Mouse (Mus musculus): Measurements from ENCODE around the gene A930002H24Rik. TPM values are rescaled to one million over a fixed set of nuclear protein-coding genes. Genes with fewer than 3 reads are reported as not detected.

The A930002H24Rik gene
- 3.0 TPM in 2 replicates for polyA plus RNA-seq (2012; rRNA removed)

GRCm38 (mm10) chr17:63863647-63864149, at the start of gene A930002H24Rik:
Gene A930002H24Rik (minus strand): TSS chr17:63863791.

GRCm38 (mm10) chr17:63863012-63863630, 470 bp downstream of the A930002H24Rik start, which contains the start of gene Fer:
Gene Fer (plus strand): TSS chr17:63863062.

Other genes starting within 250 kb of the A930002H24Rik start
- gene Fer, start 729 bp downstream of the A930002H24Rik start, polyA plus RNA-seq (2012; rRNA removed): 14.0 and 14.4 TPM in 2 replicates

All from central nervous system, embryonic 14 days (tissue).